Mouse (Mus musculus) heart, postnatal 0 days (tissue): ENCODE results near the gene Rps27l. TPM values are rescaled to one million over a fixed set of nuclear protein-coding genes. Genes with fewer than 3 reads are reported as not detected.

Source experiments
- ATAC-seq: fragments of 200-750 bp; cut with Nextera tagmentation; 2 replicates; pipeline ENCODE4 v1.8.0; 2017; ENCODE audit warnings: low read depth, moderate number of reproducible peaks, moderate library complexity; ENCODE audit not compliant: insufficient read depth
- DNase-seq: peaks from one replicate; pipeline ENCODE4 v3.0.0-alpha.2; 2016; ENCODE audit warnings: low spot score
- H3K27ac ChIP-seq: fragments of 300-500 bp; sonication (generic); 2 replicates; pipeline ENCODE4 v1.5.1; 2014; ENCODE audit warnings: low read depth, mild to moderate bottlenecking
- H3K27me3 ChIP-seq: fragments of 300-500 bp; sonication (generic); 2 replicates; pipeline ENCODE4 v1.6.1; 2014; ENCODE audit warnings: low read length, mixed read lengths; ENCODE audit not compliant: control insufficient read depth, insufficient read depth
- H3K36me3 ChIP-seq: fragments of 300-500 bp; sonication (generic); replicated peaks from 2 replicates; pipeline ENCODE4 v1.6.1; 2014; ENCODE audit warnings: low read length, mixed read lengths; ENCODE audit not compliant: control insufficient read depth, insufficient read depth
- H3K4me1 ChIP-seq: fragments of 300-500 bp; sonication (generic); 2 replicates; pipeline ENCODE4 v1.6.1; 2014; ENCODE audit warnings: antibody characterized with exemption; ENCODE audit not compliant: control insufficient read depth, insufficient read depth
- H3K4me2 ChIP-seq: fragments of 300-500 bp; sonication (generic); 2 replicates; pipeline ENCODE4 v1.6.1; 2014; ENCODE audit warnings: low read depth, mild to moderate bottlenecking, low read length, moderate library complexity
- H3K4me3 ChIP-seq: fragments of 300-500 bp; sonication (generic); 2 replicates; pipeline ENCODE4 v1.5.1; 2014; ENCODE audit warnings: low read depth, low read length
- H3K9ac ChIP-seq: fragments of 300-500 bp; sonication (generic); replicated peaks from 2 replicates; pipeline ENCODE4 v1.6.1; 2014; ENCODE audit warnings: low read depth, low read length, mixed read lengths
- H3K9me3 ChIP-seq: fragments of 300-500 bp; sonication (generic); replicated peaks from 2 replicates; pipeline ENCODE4 v1.6.1; 2016; ENCODE audit warnings: low read length; ENCODE audit not compliant: control insufficient read depth
- CTCF ChIP-seq: IDR thresholded peaks from 2 replicates; pipeline ENCODE4 v1.5.1; 2016; ENCODE audit warnings: antibody characterized with exemption, control low read depth, low read depth
- EP300 ChIP-seq: IDR thresholded peaks from 2 replicates; pipeline ENCODE4 v1.6.1; 2016; ENCODE audit warnings: antibody characterized with exemption, low read depth
- WGBS: fragments of 180-500 bp; shearing (Covaris S2); extraction: QIAGEN DNeasy Blood & Tissue Kit; methylation state at CpG from one replicate; pipeline ENCODE4 v1.1.7; 2014; 5-methylcytosine and 5-hydroxymethylcytosine counted together
- polyA plus RNA-seq: library from polyadenylated mRNA; unstranded; fragments of >200 nt; fragmentation: Nextera tagmentation; extraction: Ambion mirVana; gene quantifications from 2 replicates; pipeline ENCODE4 v1.2.1, GENCODE M21; 2015
- total RNA-seq: library from RNA; depleted of rRNA; stranded (reverse); fragments of >200 nt; gene quantifications from 2 replicates; pipeline ENCODE4 v1.2.3, GENCODE M21; 2014; ENCODE audit warnings: low replicate concordance; rRNA removed

Gene Rps27l
- total and polyA plus RNA-seq, 2 experiments from 2014 or later, result 204 to 568 TPM

DNA sequence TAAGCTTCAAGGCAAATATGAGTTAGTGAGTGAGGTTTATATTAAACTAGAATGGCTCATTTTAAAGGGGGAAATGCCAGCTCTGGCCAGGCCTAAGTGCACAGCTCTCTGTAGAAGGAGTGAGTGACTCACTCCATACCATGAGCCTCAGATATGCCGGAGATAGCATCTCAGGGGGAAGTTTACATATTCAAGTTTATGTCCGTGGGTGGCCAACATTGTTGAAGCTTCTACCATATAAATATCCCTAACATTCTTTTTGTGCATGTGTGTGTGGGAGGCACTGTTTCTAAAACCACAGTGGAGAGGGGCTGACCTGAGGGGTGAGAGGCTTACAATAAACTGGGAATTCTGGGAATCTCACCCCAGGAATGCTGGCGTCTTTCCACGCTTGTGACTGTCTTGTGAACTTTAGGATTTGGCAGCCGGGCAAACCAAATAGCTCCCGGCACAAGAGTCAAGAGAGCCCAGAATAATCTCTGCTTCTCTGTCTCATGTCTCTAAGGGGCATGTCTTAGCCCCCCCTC lies 43.1 kb downstream of the Rps27l start:
- H3K4me2 ChIP-seq, result no peak overlapping the region
- H3K4me3 ChIP-seq, result no peak overlapping the region
- no peak overlapping the region for H3K9ac ChIP-seq
- H3K4me1 ChIP-seq, result peaks cover 28% of the 10 kb centered on the region
- WGBS, result 9% methylated on average over 6 of the region's 6 CpGs
- no peaks in the 10 kb centered on the region for H3K27me3 ChIP-seq
- H3K9me3 ChIP-seq, result no peaks in the 10 kb centered on the region
- TF ChIP-seq CTCF (no peak), EP300 (0 out of 2 replicates have a peak, but pooled peaks have one; percentile 28)
- peak; percentile 42 for ATAC-seq
- H3K27ac ChIP-seq, result peak overlapping the region; percentile 18
- DNase-seq, result peak; percentile 51
- H3K36me3 ChIP-seq, result no peaks in the 10 kb centered on the region

DNA sequence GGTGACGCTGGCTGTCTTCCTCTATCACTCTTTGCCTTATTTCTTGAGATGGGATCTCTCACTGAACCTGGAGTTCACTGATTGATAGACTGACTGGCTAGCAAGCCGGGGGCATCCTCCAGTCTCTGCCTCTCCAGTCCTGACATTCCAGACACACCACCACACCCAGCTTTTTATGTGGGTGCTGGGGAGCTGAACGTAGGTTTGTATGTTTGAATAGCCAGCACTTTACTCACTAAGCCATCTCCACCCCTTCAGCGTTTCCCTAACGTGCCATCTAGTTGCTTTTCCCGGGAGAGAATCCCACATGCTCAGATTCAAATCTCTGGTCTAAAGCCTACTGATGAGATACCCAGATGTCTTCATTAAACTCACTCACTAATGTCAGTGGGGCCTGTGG lies 43.7 kb downstream of the Rps27l start:
- Histone ChIP-seq H3K4me1 (peaks cover 28% of the 10 kb centered on the region), H3K9ac (no peak overlapping the region), H3K4me2 (no peak overlapping the region), H3K9me3 (no peaks in the 10 kb centered on the region), H3K36me3 (no peaks in the 10 kb centered on the region), H3K4me3 (no peak overlapping the region), H3K27ac (peak overlapping the region; percentile 18; the same call in 1 of the 2 replicates), H3K27me3 (no peaks in the 10 kb centered on the region)
- ATAC-seq, result no peak
- DNase-seq, result no peak
- TF ChIP-seq EP300 (no peak), CTCF (no peak)
- 66% methylated on average over 6 of the region's 6 CpGs for WGBS

DNA sequence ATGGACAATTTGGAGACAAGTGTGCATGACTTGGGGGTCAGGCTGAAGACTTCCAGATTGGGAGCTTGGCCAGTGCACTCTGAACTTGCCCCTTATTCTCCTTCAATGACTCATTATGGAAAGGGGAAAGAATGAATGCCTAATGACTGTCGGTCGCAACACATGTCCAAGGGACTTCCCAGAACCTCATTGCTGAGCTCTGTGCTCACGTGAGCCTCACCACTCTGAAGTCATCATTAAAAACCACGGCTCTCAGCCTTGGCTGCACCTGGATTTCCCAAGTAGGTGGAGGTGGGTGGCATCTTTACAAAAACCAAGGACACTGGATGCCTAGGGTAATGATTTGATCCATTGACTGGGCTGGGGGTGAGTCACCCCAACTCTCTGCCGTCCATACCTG lies 44.2 kb downstream of the Rps27l start:
- Histone ChIP-seq H3K9ac (no peak overlapping the region), H3K4me1 (peaks cover 28% of the 10 kb centered on the region), H3K4me2 (no peak overlapping the region), H3K27me3 (no peaks in the 10 kb centered on the region), H3K27ac (no peak overlapping the region), H3K4me3 (no peak overlapping the region), H3K36me3 (no peaks in the 10 kb centered on the region), H3K9me3 (no peaks in the 10 kb centered on the region)
- DNase-seq (no peak), ATAC-seq (no peak)
- 89% methylated on average over 5 of the region's 5 CpGs for WGBS
- TF ChIP-seq EP300 (no peak), CTCF (no peak)

DNA sequence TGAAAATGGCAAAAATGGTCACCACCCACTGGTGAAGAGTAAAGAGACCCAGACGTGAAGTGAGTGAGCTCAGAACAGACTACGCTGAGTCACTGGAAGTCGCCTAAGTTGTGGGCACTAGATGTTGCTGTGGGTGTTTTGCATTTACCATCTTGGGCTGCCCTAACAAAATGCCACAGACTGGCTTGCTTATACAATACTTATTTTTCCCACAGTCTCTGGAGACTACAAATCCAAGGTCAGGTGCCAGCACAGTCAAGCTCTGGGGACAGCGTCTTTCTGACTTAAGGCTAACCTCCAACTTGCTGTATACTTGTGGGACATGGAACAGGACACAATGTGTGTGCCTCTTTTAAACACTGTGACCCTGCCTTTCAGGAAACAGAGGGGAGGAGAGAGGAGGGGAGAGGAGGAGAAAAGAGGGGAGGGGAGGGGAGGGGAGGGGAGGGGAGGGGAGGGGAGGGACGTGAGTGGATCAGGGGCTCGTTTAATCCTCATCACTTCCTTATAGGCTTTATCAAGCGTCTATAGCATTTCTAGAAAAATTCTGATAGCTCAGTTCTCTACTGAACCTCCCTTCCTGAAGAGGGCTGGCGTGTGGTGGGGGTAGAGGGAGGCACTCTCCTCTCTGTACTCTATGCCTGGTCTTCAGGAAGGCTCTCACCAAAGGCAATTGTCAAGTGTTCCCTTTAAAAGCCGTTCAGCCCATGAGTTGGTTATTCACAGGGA lies 45.3 kb downstream of the Rps27l start:
- Histone ChIP-seq H3K9me3 (no peaks in the 10 kb centered on the region), H3K36me3 (no peaks in the 10 kb centered on the region), H3K4me1 (peaks cover 28% of the 10 kb centered on the region), H3K4me3 (no peak overlapping the region), H3K27ac (no peak overlapping the region), H3K4me2 (no peak overlapping the region), H3K9ac (no peak overlapping the region), H3K27me3 (no peaks in the 10 kb centered on the region)
- no peak for DNase-seq
- 50% methylated on average over 9 of the region's 9 CpGs for WGBS
- ATAC-seq, result no peak
- TF ChIP-seq CTCF (no peak), EP300 (no peak)

DNA sequence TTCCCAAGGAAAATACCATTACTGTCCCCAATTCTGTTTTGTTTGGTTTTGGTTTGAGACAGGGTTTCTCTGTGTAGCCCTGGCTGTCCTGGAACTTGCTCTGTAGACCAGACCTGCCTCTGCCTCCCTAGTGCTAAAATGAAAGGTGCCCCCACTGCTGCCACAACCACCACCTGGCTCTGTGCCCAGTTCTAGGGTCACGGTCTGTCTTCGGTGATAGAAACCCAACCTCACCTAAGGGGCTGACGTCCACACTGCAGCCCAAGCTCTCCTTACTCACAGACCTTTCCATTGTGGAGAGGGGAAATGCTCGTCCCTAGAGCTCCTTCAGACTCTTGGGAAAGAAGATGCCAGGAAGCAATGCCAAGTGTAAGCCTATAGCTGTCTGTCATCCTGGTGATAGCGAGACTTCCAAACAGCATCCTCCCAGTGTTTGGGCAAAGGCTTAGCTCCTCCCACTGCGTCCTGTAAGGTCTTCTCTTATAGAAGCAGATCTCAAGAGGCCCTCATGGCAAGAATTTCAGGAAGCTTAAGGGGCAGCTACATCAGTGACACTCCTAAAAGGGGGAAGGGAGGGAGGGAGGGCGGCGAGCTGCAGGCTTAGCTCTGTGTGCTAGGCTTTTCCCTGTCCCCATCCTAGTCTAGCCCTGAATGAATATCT lies 46.0 kb downstream of the Rps27l start:
- Histone ChIP-seq H3K27me3 (no peaks in the 10 kb centered on the region), H3K4me1 (peaks cover 28% of the 10 kb centered on the region), H3K27ac (no peak overlapping the region), H3K36me3 (no peaks in the 10 kb centered on the region), H3K9ac (no peak overlapping the region), H3K4me2 (no peak overlapping the region), H3K9me3 (no peaks in the 10 kb centered on the region), H3K4me3 (no peak overlapping the region)
- 29% methylated on average over 8 of the region's 8 CpGs for WGBS
- no peak for DNase-seq
- TF ChIP-seq EP300 (no peak), CTCF (no peak)
- ATAC-seq, result no peak

Other genes with a start within 250 kb of the Rps27l start
- gene Car12, start 232.4 kb upstream of the Rps27l start, total RNA-seq, result 0.27 and 2.5 TPM in 2 replicates
- gene Car12, start 232.4 kb upstream of the Rps27l start, polyA plus RNA-seq, result 0.15 and 0.20 TPM in 2 replicates
- 5.9 and 6.0 TPM in 2 replicates for gene Aph1b, start 150.6 kb upstream of the Rps27l start, total RNA-seq
- 5.4 and 5.8 TPM in 2 replicates for gene Aph1b, start 150.6 kb upstream of the Rps27l start, polyA plus RNA-seq
- gene Gm10647, start 149.0 kb upstream of the Rps27l start, total RNA-seq, result 0.08 TPM in 1 of 2 replicates, not detected in the other
- gene Gm10647, start 149.0 kb upstream of the Rps27l start, polyA plus RNA-seq, result 0.33 and 0.34 TPM in 2 replicates
- gene Aph1c, start 111.4 kb upstream of the Rps27l start, total RNA-seq, result 0.69 and 3.1 TPM in 2 replicates
- 1.7 and 1.9 TPM in 2 replicates for gene Aph1c, start 111.4 kb upstream of the Rps27l start, polyA plus RNA-seq
- 9.8 and 11.4 TPM in 2 replicates for gene Rab8b, start 26.4 kb upstream of the Rps27l start, total RNA-seq
- gene Rab8b, start 26.4 kb upstream of the Rps27l start, polyA plus RNA-seq, result 8.6 and 9.5 TPM in 2 replicates
- 6.4 and 14.5 TPM in 2 replicates for gene Lactb, start 29.4 kb downstream of the Rps27l start, total RNA-seq
- gene Lactb, start 29.4 kb downstream of the Rps27l start, polyA plus RNA-seq, result 12.2 and 13.8 TPM in 2 replicates
- gene Tpm1, start 103.3 kb downstream of the Rps27l start, total RNA-seq, result 3,473 and 3,533 TPM in 2 replicates
- 10,043 and 10,309 TPM in 2 replicates for gene Tpm1, start 103.3 kb downstream of the Rps27l start, polyA plus RNA-seq